Mouse (Mus musculus) C2C12 (cell line): ENCODE results near the gene Gm3250.

Experiments
- CEBPB ChIP-seq: IDR thresholded peaks from one replicate; pipeline ENCODE4 v1.6.1; 2011; ENCODE audit warnings: low read depth, mild to moderate bottlenecking, control low read depth, moderate library complexity
- CTCF ChIP-seq: IDR thresholded peaks from one replicate; pipeline ENCODE4 v1.5.1; 2011; ENCODE audit not compliant: control insufficient read depth, insufficient read depth, insufficient read length
- FOSL1 ChIP-seq: IDR thresholded peaks from one replicate; pipeline ENCODE4 v1.8.0; 2011; ENCODE audit warnings: mild to moderate bottlenecking, low read length; ENCODE audit not compliant: poor library complexity, insufficient read depth, severe bottlenecking
- MAX ChIP-seq: IDR thresholded peaks from one replicate; pipeline ENCODE4 v1.6.1; 2011; ENCODE audit warnings: mild to moderate bottlenecking, control low read depth
- MYOD1 ChIP-seq: IDR thresholded peaks from one replicate; pipeline ENCODE4 v1.6.1; 2011; ENCODE audit warnings: low read depth; ENCODE audit not compliant: control insufficient read depth, insufficient read length
- MYOG ChIP-seq: IDR thresholded peaks from one replicate; pipeline ENCODE4 v1.6.1; 2011; ENCODE audit not compliant: control insufficient read depth, insufficient read length; ENCODE audit errors: extremely low read depth
- USF1 ChIP-seq: IDR thresholded peaks from one replicate; pipeline ENCODE4 v1.6.1; 2011; ENCODE audit warnings: low read depth, mild to moderate bottlenecking, control low read depth, moderate library complexity

DNA sequence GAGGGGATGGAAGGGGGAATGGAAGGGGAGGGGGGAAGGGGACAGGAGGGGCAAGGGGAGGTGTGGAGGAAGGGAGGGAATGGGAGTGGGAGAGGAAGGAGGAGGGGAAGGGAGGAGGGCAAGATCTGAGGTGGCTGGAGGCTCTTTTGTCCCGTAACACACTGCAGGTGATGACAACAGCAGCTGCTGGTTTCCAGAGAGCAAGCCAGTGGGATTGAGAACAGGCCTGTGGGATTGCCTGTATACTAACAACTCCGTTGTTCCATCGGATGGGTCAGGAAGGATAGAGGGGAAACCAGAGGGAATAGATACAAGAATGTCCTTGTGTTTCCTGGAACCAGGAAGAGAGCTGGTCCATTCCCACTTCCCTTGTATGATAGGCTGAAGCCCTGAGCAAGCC, 15.3 kb upstream of the Gm3250 start:
- TF ChIP-seq MYOG (no peak), CTCF (no peak), MAX (no peak), CEBPB (no peak), MYOD1 (no peak), USF1 (no peak), FOSL1 (no peak)
